Mouse (Mus musculus): ENCODE data around the gene Pld1.

Gene Pld1

DNA sequence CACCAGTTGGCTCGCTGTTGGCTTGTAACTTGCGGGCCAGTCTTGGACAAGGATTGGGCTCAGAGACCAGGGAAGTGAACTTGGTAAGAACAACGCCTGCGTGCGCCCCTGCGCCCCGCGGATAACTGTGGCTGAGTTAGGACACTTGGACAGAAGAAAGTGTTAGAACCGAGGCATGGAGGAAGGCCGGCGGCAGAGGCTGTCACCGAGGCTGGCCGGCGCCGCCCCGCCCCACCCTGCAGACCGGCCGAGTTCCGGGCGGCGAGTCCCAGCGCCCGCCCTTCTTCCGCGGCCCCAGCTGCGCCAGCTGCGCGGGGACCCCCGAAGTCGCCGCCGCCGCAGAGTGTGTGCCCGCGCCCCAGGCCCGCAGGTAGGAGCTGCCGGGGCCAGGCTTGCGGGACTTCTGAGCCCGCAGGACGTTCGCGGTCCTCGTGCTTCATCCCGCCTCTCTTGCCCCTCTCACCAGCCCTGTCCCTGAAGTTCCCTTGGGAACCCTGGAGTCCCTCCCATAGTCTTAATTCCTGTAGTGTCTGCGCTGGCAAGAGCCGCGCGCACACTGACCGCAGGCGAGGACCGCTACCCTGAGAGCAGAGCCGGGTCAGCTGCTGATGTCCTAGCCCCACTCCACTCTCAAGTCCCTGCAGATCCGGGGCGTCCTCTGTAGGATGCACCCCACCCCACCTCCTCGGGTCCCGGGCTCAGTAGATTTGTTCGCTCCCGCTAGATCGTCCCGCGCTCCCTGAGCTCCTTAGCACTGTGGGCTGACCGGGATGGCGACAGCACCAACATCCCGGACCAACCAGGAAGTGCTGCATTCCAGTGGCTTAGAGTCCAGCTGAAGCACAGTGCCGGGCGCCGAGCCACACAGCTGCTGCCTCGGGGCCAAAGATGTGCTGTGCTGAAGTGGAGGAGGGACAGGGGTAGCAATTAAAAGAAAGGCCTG, at the start of gene Pld1:
Pld1 (plus strand) TSS at position 315 of the 943 bp plus-strand sequence.
- DNase-seq (ENCODE audit: low read depth, low spot score): no peak

- DNase-seq (ENCODE audit: low read depth, low spot score): no peak
Observed at GRCm38 (mm10) chr3:27896318-27896892, 42.1 kb upstream of the Pld1 start, which contains the start of gene Tmem212. TSS of gene Tmem212 (minus strand) at chr3:27896368.

- DNase-seq (ENCODE audit: low read depth, low spot score): no peak
Observed at GRCm38 (mm10) chr3:27898178-27898577, 40.3 kb upstream of the Pld1 start.

DNA sequence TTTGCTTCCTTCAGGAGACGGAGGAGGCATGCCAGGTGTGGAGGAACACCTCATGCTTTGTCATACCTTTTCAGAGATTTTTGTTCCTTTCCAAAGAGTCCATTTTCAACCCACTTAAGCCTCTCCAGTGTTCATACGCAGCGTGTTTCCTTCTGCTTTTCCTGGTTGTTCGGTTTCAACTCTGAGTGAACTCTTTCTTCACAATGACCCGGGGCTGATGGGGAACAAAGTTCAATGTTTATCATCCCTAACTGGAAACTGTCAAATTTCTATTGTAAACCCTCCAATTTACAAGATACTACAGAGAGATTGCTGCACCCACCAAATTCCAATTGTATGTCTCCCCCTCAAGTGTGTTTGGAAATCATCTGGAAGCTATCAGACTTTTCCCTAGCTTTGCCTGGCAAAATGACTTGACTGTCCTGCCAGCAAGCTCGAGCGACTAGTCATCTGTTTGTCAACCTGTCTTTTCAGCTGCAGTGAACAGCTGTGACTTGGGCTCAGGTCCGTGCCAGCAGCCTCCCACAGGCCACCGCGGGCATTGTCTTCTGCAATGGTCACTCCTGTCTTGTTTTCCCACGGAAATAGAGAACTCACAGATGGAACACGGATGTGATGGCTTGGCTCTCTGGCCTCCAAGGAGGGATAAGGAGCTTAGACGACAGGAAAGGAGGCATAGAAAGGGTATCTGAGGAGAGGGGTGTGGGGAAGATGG, 39.3 kb upstream of the Pld1 start:
- DNase-seq (ENCODE audit: low read depth, low spot score): no peak

DNA sequence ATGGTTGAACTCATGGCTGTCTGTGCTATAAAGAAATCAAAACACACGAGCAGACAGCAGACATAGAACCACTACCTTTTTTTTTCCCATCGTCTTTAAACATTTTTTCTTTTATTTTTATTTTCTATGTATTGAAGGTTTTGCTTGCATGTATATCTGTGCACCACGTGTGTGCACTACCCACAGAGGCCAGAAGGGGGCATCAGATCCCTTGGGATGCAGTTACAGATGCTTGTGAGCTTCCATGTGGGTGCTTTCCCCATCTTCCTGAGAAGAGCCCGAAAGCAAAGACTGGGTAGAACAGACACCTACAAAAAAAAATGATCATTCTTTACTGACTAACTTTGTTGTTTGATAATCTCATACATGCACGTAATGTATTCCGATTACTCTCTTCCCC, 36.6 kb upstream of the Pld1 start:
- no peak for DNase-seq (ENCODE audit: low read depth, low spot score)

DNA sequence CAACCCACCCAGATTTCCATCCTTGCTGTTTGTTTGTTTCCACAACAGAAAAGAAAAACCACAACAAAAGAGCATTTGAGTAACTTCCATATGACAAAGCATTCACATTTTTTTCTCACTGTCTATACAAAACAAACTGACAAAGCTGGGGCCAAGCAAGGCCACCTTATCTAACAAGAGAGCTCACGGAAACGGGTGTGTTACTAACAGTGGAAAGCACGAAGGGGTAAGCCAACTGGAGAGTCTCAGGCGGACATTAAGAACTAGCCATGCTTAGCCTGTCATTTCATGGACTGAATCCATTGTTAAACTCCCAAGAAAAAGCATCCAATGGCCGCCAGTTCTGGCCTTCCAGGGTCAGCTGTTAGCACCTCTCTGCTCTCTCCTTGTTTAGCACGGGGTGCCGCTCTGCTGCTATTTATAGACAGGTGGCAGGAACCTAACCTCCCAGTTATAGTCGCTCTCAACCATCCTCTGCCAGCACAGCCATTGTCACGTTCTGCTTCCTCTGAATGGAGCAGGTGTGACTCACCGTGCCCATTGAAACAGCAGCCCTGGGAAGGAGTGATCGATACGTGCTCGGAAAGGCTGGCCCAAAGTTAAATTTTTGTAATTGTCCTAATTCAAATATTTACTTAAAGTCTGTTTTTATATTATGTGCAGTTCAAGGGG, 33.7 kb upstream of the Pld1 start:
- DNase-seq (ENCODE audit: low read depth, low spot score): no peak

DNA sequence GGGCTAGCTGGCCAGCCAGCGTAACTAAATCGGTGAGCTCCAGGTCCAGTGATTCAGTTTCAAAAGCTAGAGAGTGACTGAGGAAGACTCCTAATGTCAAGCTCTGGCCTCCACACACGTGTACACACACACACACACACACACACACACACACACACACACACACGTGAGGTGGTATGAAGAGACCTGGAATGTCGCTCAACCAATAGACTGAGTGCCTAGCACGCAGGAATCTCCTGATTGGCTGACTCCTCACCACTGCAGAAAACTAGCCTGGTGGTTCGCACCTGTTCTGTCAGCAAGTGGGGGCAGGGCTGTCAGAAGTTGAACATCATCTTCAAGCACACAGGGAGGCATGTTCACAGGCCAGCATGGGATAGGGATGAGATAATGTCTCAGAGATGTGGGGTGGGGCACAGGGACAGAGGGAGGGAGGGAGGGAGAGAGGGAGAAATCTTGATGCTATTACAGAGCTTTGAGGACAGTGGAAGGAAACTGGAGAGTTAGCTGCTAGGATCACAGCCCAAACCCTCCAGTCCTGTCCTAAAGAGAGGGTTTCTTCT, 31.8 kb upstream of the Pld1 start:
- no peak for DNase-seq (ENCODE audit: low read depth, low spot score)

DNA sequence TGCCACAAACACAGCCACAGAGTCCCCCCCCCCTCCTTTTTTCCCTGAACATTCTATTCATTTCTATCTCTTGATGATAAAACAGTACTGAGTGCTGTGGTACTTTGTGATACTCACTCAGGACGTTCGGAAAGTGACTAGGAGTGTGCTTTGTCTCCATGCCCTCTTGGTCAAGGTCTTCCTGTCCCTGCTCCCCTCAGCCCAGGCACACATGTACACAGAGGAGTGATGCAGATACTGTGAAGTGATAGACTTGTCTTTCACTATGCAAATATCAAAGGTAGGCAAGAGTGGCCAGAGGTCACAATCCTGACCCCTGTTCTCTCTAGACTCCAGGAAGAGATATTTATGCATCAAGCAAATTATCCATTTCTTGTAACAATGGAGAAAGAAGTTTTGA, 31.2 kb upstream of the Pld1 start:
- no peak for DNase-seq (ENCODE audit: low read depth, low spot score)

DNA sequence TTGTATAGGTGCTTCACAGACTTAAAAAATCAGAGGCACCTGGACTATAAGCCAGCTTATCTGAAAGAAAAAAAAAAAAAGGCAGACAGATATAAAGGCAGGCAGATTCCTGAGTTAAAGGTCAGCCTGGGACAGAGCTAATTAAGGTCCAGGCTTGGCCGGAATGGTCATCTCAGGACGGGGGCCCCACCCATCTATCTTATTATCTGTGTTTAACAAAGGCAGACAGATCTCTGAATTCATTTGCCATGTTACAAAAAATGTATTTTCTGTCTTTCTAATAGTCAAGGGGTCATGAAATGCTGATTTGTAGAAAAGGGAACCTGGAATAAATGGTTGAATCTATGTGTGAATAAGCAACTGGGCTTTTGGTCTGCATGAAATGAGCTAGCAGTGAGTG, 30.2 kb upstream of the Pld1 start:
- DNase-seq (ENCODE audit: low read depth, low spot score): no peak

GRCm38 (mm10) chr3:27909016-27909415, 29.5 kb upstream of the Pld1 start:
- no peak for DNase-seq (ENCODE audit: low read depth, low spot score)

GRCm38 (mm10) chr3:27918656-27919436, 19.6 kb upstream of the Pld1 start:
- no peak for DNase-seq (ENCODE audit: low read depth, low spot score)

DNA sequence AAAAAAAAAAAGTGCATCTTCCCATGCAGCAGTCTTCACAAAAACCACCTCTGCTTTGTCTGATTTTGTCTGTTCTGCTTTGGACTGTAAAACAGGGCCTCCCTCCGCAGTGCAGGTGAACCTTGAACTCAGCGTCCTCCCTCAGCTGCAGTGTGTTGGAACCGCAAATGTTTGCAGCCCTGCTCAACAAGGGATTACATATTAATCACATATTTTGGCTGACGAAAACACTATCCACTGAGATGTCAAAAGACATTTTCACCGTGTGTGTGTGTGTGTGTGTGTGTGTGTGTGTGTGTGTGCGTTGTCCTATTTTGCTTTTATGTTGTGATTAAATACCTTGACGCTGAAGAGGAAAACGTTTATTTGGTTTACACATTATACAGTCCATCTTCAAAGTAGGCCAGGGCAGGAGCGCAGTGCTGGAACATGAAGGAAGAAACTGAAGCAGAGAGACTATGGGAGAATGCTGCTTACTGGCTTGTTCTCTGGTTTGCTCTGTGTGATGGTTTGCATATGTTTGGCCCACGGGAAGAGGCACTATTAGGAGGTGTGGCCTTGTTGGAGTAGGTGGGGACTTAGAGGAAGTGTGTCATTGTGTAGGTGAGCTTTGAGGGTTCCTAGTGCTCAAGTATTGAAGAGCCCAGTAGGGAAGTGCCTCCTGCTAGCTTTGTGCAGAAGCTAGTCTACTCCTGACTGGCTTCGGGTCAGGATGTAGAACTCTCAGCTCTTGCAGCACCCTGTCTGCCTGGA, 17.1 kb upstream of the Pld1 start:
- DNase-seq (ENCODE audit: low read depth, low spot score): no peak

DNA sequence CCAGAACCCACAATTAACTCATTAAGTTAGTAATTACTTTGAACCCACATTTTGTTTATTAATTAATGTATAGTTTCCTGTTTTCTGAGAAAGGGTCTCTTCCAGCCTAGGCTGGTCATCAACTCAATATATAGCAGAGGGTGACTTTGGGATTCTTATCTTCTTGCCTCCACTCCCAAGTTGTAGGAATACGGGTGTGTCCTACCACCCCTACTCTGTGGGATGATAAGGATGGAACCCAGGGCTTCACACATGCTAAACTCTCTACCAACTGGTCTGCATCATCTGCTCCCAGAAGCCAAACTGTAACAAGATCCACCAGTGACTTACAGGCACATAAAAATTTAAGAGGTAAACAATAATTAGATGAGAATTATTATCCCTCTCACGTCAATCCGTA, 14.5 kb upstream of the Pld1 start:
- DNase-seq (ENCODE audit: low read depth, low spot score): no peak

GRCm38 (mm10) chr3:27929219-27929618, 9.3 kb upstream of the Pld1 start:
- no peak for DNase-seq (ENCODE audit: low read depth, low spot score)

GRCm38 (mm10) chr3:27932391-27932790, 6.1 kb upstream of the Pld1 start:
- DNase-seq (ENCODE audit: low read depth, low spot score): no peak

DNA sequence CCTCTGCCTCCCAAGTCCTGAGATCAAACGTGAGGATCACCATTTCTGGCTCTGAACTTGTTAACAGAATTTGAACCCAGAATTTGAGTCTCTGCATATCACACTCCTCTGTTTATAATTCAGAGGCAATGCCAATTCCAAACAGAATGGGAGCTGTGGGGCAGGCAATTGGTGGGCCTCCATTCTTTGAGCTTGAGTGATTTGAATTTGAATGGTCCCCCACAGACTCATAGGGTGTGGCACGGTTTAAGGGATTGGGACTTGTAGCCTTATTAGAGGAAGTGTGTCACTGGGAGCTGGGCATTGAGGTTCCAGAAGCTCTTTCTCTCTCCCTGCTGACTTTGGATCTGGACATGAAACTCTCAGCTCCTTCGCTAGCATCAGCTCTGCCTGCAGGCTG, 2.9 kb upstream of the Pld1 start:
- DNase-seq (ENCODE audit: low read depth, low spot score): no peak

- no peak for DNase-seq (ENCODE audit: low read depth, low spot score)
Observed at GRCm38 (mm10) chr3:27936731-27937130, 1.8 kb upstream of the Pld1 start.

DNA sequence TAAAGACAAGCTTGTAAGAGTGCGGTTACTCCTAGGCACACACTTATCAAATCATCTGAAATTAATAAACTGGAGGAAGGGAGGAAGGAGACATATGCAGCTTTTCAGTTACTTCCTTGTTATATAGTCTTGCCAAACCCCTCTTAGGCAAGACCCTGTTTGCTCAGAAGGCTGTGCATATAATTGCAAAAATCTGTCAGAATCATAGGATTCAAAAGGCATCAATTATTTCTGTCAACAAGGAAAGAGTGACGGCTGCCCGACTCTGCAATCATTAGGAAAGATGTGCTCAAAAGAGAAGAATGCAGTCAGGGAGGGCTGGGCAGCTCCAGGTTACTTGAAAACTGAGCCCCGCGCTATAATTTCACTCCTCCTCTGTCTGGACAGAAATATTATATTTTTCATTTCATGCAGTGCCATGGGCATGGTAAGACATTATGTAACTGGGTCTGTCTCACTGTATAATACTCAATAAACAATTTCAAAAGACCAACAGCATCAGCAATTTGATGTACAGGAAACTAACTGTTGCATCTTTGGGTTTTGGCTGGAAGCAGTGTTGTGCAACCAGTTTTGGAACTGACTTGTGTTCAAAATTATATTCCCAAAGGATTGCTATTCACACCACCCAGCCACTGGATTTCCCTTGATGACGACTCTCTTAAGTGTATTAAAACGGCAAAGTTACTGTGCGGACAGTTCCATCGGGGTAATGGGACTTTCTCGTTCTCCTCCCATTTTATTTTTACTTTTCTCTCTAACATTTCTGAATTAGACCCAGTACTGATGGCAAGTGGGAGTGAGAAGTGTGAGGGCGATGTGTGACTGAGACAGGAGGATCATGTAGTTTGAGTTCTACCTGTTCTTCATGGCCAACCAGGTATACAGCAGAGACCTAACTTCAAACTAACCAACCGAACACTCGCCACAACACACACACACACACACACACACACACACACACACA, 1.1 kb upstream of the Pld1 start:
- DNase-seq (ENCODE audit: low read depth, low spot score): no peak

GRCm38 (mm10) chr3:27941634-27942033, 3.1 kb downstream of the Pld1 start:
- DNase-seq (ENCODE audit: low read depth, low spot score): no peak
